Mouse (Mus musculus) midbrain, embryonic 11.5 days (tissue): Measurements from ENCODE around the gene Nphp1. TPM values are rescaled to one million over a fixed set of nuclear protein-coding genes. Genes with fewer than 3 reads are reported as not detected.

ENCODE experiments used
- ATAC-seq: fragments of 200-750 bp; cut with Nextera tagmentation; 2 replicates; pipeline ENCODE4 v1.8.0; 2017; ENCODE audit warnings: moderate TSS enrichment, moderate library complexity; ENCODE audit not compliant: low FRiP score
- DNase-seq: peaks from one replicate; pipeline ENCODE4 v3.0.0; 2015; ENCODE audit warnings: low spot score; ENCODE audit errors: missing footprints
- H3K27ac ChIP-seq: fragments of 300-500 bp; sonication (generic); 2 replicates; pipeline ENCODE4 v1.5.1; 2014; ENCODE audit warnings: low read depth, low read length
- H3K27me3 ChIP-seq: fragments of 300-500 bp; sonication (generic); 2 replicates; pipeline ENCODE4 v1.6.1; 2014; ENCODE audit warnings: mild to moderate bottlenecking, low read length, moderate library complexity, mixed read lengths; ENCODE audit not compliant: control insufficient read depth, insufficient read depth
- H3K36me3 ChIP-seq: fragments of 300-500 bp; sonication (generic); 2 replicates; pipeline ENCODE4 v1.6.1; 2014; ENCODE audit warnings: mild to moderate bottlenecking, low read length, moderate library complexity, mixed read lengths; ENCODE audit not compliant: control insufficient read depth, insufficient read depth
- H3K4me1 ChIP-seq: fragments of 300-500 bp; sonication (generic); 2 replicates; pipeline ENCODE4 v1.6.1; 2014; ENCODE audit warnings: low read length; ENCODE audit not compliant: control insufficient read depth, insufficient read depth
- H3K4me2 ChIP-seq: fragments of 300-500 bp; sonication (generic); 2 replicates; pipeline ENCODE4 v1.6.1; 2014; ENCODE audit warnings: mild to moderate bottlenecking, moderate library complexity
- H3K4me3 ChIP-seq: fragments of 300-500 bp; sonication (generic); 2 replicates; pipeline ENCODE4 v1.5.1; 2014; ENCODE audit warnings: low read depth, low read length
- H3K9ac ChIP-seq: fragments of 300-500 bp; sonication (generic); 2 replicates; pipeline ENCODE4 v1.6.1; 2014; ENCODE audit warnings: low read length
- H3K9me3 ChIP-seq: fragments of 300-500 bp; sonication (generic); 2 replicates; pipeline ENCODE4 v1.6.1; 2016; ENCODE audit warnings: low read length; ENCODE audit not compliant: control insufficient read depth
- WGBS: fragments of 180-500 bp; shearing (Covaris S2); extraction: QIAGEN DNeasy Blood & Tissue Kit; methylation state at CpG from one replicate; pipeline ENCODE4 v1.1.7; 2014; 5-methylcytosine and 5-hydroxymethylcytosine counted together
- polyA plus RNA-seq: library from polyadenylated mRNA; unstranded; fragments of >200 nt; fragmentation: Nextera tagmentation; extraction: Ambion mirVana; gene quantifications from 2 replicates; pipeline ENCODE4 v1.2.1, GENCODE M21; 2014

The Nphp1 gene
- polyA plus RNA-seq, 1 experiment from 2014 or later = 36.5 TPM

DNA sequence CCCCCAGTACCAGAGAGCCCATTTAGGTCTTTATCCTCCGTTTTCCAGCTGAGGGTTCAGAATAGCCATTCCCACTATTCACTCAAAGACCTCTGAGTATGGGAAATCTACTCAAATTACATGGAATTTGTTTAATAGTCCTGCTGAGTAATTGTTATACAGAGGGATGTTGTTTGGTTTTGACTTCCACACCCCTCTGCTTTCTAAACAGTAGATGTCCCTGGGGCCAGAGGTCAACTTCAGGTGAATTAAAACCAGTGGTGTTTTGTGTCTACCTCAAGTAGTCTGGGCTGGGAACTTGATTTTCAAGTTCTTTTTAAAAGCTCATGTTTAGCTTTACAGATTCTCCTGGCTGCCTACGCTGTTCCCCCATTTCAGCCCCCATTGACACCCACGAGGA, 74.0 kb downstream of the Nphp1 start:
- no peaks in the 10 kb centered on the region for H3K9me3 ChIP-seq
- H3K9ac ChIP-seq = no peak overlapping the region
- WGBS = 69% methylated on average over 3 of the region's 3 CpGs
- H3K4me3 ChIP-seq = no peak overlapping the region
- no peaks in the 10 kb centered on the region for H3K27me3 ChIP-seq
- H3K4me1 ChIP-seq = no peaks in the 10 kb centered on the region
- ATAC-seq (no peak), DNase-seq (no peak)
- H3K27ac ChIP-seq = no peak overlapping the region
- H3K36me3 ChIP-seq = no peaks in the 10 kb centered on the region
- no peak overlapping the region for H3K4me2 ChIP-seq

DNA sequence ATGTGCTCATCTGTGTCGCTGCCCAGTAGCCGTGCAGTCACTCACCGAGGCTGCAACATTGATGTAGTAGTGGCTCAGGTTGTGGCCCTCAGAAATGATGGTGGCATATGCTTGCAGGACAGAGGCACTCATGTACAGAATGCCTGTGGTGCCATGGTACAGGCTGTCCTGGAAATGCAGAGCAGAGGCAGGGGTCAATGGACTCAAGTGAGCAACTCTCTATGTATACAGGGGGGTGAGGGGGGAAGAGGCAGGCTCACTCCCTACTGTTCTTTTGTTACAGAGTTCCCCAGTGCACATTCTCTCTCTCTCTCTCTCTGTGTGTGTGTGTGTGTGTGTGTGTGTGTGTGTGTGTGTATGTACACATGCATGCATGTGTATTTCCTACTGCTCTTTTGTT, 79.9 kb downstream of the Nphp1 start:
- H3K27ac ChIP-seq = no peak overlapping the region
- ATAC-seq (no peak), DNase-seq (no peak)
- H3K9me3 ChIP-seq = no peaks in the 10 kb centered on the region
- no peak overlapping the region for H3K4me2 ChIP-seq
- no peaks in the 10 kb centered on the region for H3K27me3 ChIP-seq
- no peaks in the 10 kb centered on the region for H3K4me1 ChIP-seq
- 80% methylated on average over 3 of the region's 3 CpGs for WGBS
- H3K36me3 ChIP-seq = no peaks in the 10 kb centered on the region
- H3K9ac ChIP-seq = no peak overlapping the region
- H3K4me3 ChIP-seq = no peak overlapping the region

DNA sequence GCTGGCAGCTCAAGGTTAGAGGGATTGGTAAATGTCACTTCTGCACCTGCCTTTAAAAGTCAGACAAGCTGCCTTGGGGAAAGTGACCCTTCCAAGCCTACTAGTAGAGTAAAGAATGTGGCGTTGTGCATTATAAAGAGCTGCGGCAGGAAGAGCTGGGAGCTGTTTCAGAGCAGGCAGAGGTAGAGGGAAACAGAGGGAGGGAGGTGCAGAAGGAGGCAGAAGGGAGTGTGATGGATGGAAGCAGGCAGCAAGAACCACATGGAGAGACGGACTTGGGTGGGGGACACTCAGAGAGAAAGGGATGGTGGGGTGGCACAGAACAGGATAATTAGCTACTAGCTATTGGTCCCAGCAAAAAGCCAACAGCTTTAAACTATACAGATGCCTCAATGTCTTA, 80.6 kb downstream of the Nphp1 start:
- Histone ChIP-seq H3K27ac (no peak overlapping the region), H3K36me3 (no peaks in the 10 kb centered on the region), H3K4me1 (no peaks in the 10 kb centered on the region), H3K27me3 (no peaks in the 10 kb centered on the region), H3K4me2 (no peak overlapping the region), H3K9me3 (no peaks in the 10 kb centered on the region), H3K9ac (no peak overlapping the region), H3K4me3 (no peak overlapping the region)
- no peak for ATAC-seq
- DNase-seq = no peak
- WGBS = 65% methylated on average over 3 of the region's 3 CpGs

DNA sequence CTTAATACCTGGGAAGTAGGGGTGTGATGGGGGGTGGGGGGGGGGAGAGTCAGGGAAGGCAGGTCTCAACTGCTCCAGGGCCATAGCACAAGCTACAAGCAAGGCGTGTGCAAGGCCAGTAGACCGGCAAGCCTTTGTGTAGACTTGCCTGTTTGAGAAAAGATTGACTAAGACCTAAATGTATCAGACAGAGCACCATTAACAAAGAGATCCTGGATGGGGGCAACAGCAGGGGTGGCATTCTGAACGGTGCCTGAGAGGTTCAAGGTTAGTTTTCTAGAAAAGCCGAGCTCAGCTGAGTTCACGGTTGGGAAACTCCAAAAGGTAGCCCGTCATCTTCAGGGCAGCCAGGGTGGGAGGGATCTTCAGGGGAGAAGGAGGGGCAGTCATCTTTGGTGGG, 83.4 kb downstream of the Nphp1 start:
- H3K4me1 ChIP-seq = no peaks in the 10 kb centered on the region
- H3K4me2 ChIP-seq = no peak overlapping the region
- WGBS = 75% methylated on average over 6 of the region's 6 CpGs
- DNase-seq = no peak
- no peaks in the 10 kb centered on the region for H3K27me3 ChIP-seq
- no peak overlapping the region for H3K4me3 ChIP-seq
- H3K9me3 ChIP-seq = no peaks in the 10 kb centered on the region
- no peak for ATAC-seq
- H3K27ac ChIP-seq = no peak overlapping the region
- H3K36me3 ChIP-seq = no peaks in the 10 kb centered on the region
- H3K9ac ChIP-seq = no peak overlapping the region

Other genes with a start within 250 kb of the Nphp1 start
- gene Prom2, start 247.4 kb downstream of the Nphp1 start, polyA plus RNA-seq = 0.32 TPM in 1 of 2 replicates, not detected in the other
- 8.9 and 9.2 TPM in 2 replicates for gene Zfp661, start 201.8 kb downstream of the Nphp1 start, polyA plus RNA-seq
- 159 and 170 TPM in 2 replicates for gene Mrps5, start 201.7 kb downstream of the Nphp1 start, polyA plus RNA-seq
- 0.77 and 1.9 TPM in 2 replicates for gene Mal, start 132.2 kb downstream of the Nphp1 start, polyA plus RNA-seq
- 0.61 and 0.77 TPM in 2 replicates for gene Mall, start 59.0 kb downstream of the Nphp1 start, polyA plus RNA-seq
- 30.1 and 30.8 TPM in 2 replicates for gene Mtln, start 3.6 kb upstream of the Nphp1 start, polyA plus RNA-seq
- gene Bub1, start 43.0 kb upstream of the Nphp1 start, polyA plus RNA-seq = 33.7 and 37.5 TPM in 2 replicates
- gene Acoxl, start 50.0 kb upstream of the Nphp1 start, polyA plus RNA-seq = 0.18 TPM in 1 of 2 replicates, not detected in the other